Mouse (Mus musculus) spleen, adult 2 months (tissue): ENCODE data around the gene Tmem108.

Experiments
- CTCF ChIP-seq: fragments of 200-500 bp; IDR thresholded peaks from 2 replicates; pipeline ENCODE4 v1.5.1; 2011; ENCODE audit warnings: mild to moderate bottlenecking, inconsistent platforms; ENCODE audit not compliant: insufficient read depth, insufficient read length, insufficient replicate concordance; ENCODE audit errors: extremely low read depth
- POLR2A ChIP-seq: fragments of 200-500 bp; IDR thresholded peaks from 2 replicates; pipeline ENCODE4 v1.6.1; 2011; ENCODE audit warnings: low read depth, low read length, inconsistent platforms

GRCm38 (mm10) chr9:103707857-103708256 lies 53.8 kb downstream of the Tmem108 start:
- no peak for TF ChIP-seq CTCF
- TF ChIP-seq POLR2A = no peak
